Mouse (Mus musculus) cerebellum, adult 2 months (tissue): ENCODE measurements around the gene Rps6ka2. TPM values are rescaled to one million over a fixed set of nuclear protein-coding genes. Genes with fewer than 3 reads are reported as not detected.

Experiments used
- DNase-seq, 2 experiments: peaks; one replicate each; pipeline ENCODE4 v3.0.0; 2021
- H3K27ac ChIP-seq: fragments of 200-500 bp; 2 replicates; pipeline ENCODE4 v1.5.1; 2012; ENCODE audit warnings: low read length, control low read depth, inconsistent platforms; ENCODE audit not compliant: insufficient read depth
- H3K27me3 ChIP-seq: fragments of 200-500 bp; 2 replicates; pipeline ENCODE4 v1.6.1; 2012; ENCODE audit warnings: inconsistent platforms, mild to moderate bottlenecking, low read length, moderate library complexity; ENCODE audit not compliant: control insufficient read depth, insufficient read depth
- H3K4me1 ChIP-seq: fragments of 200-500 bp; 2 replicates; pipeline ENCODE4 v1.6.1; 2011; ENCODE audit warnings: low read length; ENCODE audit not compliant: control insufficient read depth, insufficient read depth
- H3K4me3 ChIP-seq: fragments of 200-500 bp; replicated peaks from 2 replicates; pipeline ENCODE3; 2011; ENCODE audit warnings: mild to moderate bottlenecking, low read depth, low read length, control low read depth; ENCODE audit not compliant: insufficient read depth
- CTCF ChIP-seq: fragments of 200-500 bp; IDR thresholded peaks from 2 replicates; pipeline ENCODE4 v1.5.1; 2011; ENCODE audit warnings: low read depth, mild to moderate bottlenecking, control low read depth, low read length, moderate library complexity, borderline replicate concordance; ENCODE audit not compliant: insufficient read depth
- POLR2A ChIP-seq: fragments of 200-500 bp; IDR thresholded peaks from 2 replicates; pipeline ENCODE4 v1.6.1; 2011; ENCODE audit warnings: low read length, control low read depth, borderline replicate concordance; ENCODE audit not compliant: insufficient read depth
- whole genome bisulfite sequencing: fragments of 180-500 bp; shearing (Covaris S2); methylation state at CpG from one replicate; pipeline ENCODE4 v1.1.7; 2018; 5-methylcytosine and 5-hydroxymethylcytosine counted together
- polyA plus RNA-seq: library from polyadenylated mRNA; depleted of rRNA; stranded (reverse); fragments of >200 nt; gene quantifications from 2 replicates; pipeline ENCODE4 v1.2.3, GENCODE M21; 2012

Rps6ka2 gene
- polyA plus RNA-seq, 1 experiment, result 23.4 TPM

DNA sequence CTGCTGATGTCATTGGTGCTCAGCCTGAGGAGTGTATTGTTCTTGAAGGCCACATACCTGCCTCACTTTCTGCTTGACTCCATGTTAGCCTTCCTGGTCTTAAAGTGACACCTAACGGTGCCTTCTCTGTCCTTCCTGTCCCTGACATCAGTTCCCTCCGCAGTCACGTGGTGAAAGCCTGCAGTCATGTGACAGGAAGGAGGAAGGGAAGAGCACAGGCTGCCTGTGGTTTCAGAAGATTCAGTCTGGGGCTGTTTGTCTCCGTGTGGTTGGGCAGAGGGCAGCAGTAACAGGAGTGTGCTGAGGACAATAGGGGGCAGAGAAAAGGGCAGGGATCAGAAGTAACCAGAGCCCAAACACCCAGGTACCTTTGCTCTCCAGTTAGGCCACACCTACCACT, 68.9 kb downstream of the Rps6ka2 start:
- WGBS, result 79% methylated on average over 4 of the region's 4 CpGs
- DNase-seq, result no peak
- Histone ChIP-seq H3K27me3 (no peaks in the 10 kb centered on the region), H3K27ac (no peak overlapping the region), H3K4me3 (no peak overlapping the region), H3K4me1 (no peaks in the 10 kb centered on the region)
- TF ChIP-seq CTCF (no peak), POLR2A (no peak)

DNA sequence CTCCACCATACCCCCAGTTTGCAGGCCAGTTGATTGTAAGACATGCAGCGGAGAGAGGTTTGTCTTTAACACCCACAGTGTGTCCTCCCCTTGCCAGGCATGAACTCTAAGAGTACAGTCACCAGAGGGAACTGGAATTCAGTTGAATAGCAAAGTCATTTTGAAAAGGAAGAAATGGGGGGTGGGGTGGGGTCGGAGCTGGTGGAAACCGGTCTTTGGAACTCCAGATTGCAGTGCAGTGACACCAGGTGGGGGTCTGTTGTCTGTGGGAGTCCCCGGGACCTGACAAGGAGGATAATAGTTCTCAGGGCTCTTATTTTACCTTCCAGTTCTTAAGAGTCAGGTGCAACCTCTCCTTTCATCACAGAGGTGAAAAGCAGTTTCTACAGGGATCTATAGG, 70.6 kb downstream of the Rps6ka2 start:
- no peak overlapping the region for H3K27ac ChIP-seq
- H3K4me3 ChIP-seq, result no peak overlapping the region
- no peak for TF ChIP-seq CTCF
- TF ChIP-seq POLR2A, result no peak
- H3K4me1 ChIP-seq, result no peaks in the 10 kb centered on the region
- no peak for DNase-seq
- WGBS, result 87% methylated on average over 4 of the region's 4 CpGs
- no peaks in the 10 kb centered on the region for H3K27me3 ChIP-seq

DNA sequence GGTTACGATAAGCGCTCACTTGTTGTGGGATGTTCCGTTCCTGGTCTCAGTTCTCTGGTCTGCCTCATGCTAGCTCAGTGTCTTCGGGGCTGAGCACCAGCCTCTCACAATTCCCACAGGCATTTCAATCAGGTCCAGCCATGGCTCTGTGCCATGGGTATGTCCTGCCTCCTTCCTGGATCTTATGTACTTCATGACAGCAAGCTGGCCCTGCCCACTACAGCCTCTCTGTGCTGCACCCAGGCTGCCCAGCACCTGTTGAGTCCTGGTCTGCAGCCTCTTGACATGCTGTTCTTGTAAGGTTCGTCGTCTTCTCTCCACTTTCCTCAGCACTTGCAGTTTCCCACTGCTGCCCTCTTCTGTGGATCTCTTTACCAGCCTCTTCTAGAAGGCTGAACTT, 75.2 kb downstream of the Rps6ka2 start:
- TF ChIP-seq POLR2A, result no peak
- no peak for TF ChIP-seq CTCF
- no peaks in the 10 kb centered on the region for H3K27me3 ChIP-seq
- 58% methylated on average over 6 of the region's 6 CpGs for WGBS
- H3K4me1 ChIP-seq, result no peaks in the 10 kb centered on the region
- H3K27ac ChIP-seq, result no peak overlapping the region
- DNase-seq, result no peak
- H3K4me3 ChIP-seq, result no peak overlapping the region

DNA sequence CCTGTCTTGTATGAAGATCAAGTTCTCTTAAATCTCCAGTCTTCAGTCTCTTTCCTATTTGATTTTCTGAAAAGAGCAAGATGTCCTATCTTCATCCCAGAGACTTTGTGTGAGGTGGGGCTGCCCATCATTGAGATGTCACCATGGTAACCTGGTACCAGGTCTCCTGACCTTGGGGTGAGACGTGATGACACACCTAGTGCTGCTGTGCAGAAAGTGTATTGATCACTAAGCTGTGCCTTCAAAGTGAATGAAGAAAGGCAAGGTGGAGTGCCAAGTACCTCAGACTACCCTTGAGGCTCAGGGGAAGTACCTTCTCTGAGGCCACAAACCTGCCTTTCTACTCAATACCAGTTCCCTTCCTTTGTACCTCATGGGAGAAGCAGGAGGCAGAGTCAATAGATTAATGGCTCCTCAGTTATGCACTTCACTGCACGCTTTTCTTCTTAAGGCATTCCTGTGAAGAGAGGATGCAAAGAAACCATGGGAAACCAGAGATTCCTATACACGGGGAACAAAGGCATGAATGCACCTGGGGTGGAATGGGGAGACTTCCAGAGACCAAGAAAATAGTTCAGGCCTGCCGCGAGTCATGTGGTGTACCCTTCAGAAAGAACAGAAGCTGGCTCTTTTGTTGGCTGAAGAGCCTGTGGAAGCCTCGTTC, 77.1 kb downstream of the Rps6ka2 start:
- no peak for TF ChIP-seq POLR2A
- Histone ChIP-seq H3K4me1 (no peaks in the 10 kb centered on the region), H3K27me3 (no peaks in the 10 kb centered on the region), H3K27ac (no peak overlapping the region), H3K4me3 (no peak overlapping the region)
- 57% methylated on average over 6 of the region's 6 CpGs for WGBS
- no peak for DNase-seq

DNA sequence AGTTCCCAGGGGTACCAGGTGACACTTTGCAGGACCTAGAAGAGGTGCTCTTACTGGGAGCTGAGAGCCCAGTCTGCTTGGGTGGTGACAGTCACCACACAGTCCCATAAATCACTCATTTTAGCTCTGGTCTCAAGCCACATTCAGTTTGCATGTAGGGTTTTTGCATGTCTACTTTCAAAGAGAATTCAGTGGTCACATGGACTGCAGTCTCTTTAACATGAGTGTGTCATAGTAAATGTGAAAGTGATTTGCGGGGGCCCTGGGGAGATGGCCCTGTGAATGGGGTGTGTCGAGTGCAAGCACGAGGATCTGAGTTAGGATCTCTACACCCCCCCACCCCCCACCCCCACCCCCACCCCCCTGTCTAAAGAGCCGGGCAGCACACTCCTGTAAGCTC, 80.5 kb downstream of the Rps6ka2 start:
- no peak for DNase-seq
- Histone ChIP-seq H3K4me3 (no peak overlapping the region), H3K4me1 (no peaks in the 10 kb centered on the region), H3K27me3 (no peaks in the 10 kb centered on the region), H3K27ac (no peak overlapping the region)
- TF ChIP-seq POLR2A (no peak), CTCF (no peak)
- WGBS, result 91% methylated on average over 4 of the region's 4 CpGs

DNA sequence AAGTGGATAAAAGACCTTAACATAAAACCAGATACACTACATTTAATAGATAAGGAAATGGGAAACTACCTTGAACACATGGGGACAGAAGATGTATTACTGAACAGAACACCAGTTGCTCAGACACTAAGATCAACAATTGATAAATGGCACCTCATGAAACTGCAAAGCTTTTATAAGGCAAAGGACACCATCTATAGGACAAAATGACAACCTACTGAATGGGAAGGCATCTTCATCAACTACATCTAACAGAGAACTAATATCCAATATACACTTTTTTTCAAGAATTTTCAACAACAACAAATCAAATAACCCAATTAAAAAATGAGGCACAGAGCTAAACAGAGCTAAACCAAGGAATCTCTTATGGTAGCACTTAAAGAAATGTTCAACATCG, 87.3 kb downstream of the Rps6ka2 start:
- DNase-seq, result no peak
- TF ChIP-seq CTCF (no peak), POLR2A (no peak)
- 89% methylated on average over 1 of the region's 1 CpGs for WGBS
- H3K4me3 ChIP-seq, result no peak overlapping the region
- no peaks in the 10 kb centered on the region for H3K27me3 ChIP-seq
- no peaks in the 10 kb centered on the region for H3K4me1 ChIP-seq
- H3K27ac ChIP-seq, result no peak overlapping the region

DNA sequence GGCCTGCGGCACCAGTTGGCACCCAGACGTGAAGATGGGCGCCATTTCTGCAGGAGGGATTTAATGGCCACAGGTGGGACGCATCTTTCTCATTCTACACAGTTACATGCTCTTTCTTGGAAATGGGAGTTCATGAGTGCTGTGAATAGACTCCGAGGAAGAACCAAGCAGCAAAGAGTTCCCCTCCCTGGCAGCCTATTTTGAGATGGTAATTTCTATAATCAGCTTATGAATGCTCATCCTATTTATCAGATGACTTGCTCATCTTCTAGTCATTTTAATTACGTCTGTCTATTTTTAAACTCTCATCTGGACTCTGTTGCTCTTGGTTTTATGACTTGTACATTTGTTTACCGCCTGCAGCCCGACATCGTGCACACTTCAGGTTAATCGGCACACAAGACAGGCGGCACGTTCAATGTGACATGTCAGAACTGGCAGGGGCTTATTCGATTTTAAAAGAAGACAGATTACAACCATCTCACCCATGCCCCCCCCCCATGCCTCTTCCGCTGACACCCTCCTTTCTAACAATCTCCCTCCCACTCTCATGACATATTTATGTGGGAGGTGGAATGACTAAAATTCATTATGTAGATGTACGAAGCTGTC, 88.9 kb downstream of the Rps6ka2 start:
- Histone ChIP-seq H3K4me3 (no peak overlapping the region), H3K27ac (no peak overlapping the region), H3K4me1 (no peaks in the 10 kb centered on the region), H3K27me3 (no peaks in the 10 kb centered on the region)
- no peak for DNase-seq
- TF ChIP-seq POLR2A (no peak), CTCF (no peak)
- WGBS, result 88% methylated on average over 15 of the region's 15 CpGs

DNA sequence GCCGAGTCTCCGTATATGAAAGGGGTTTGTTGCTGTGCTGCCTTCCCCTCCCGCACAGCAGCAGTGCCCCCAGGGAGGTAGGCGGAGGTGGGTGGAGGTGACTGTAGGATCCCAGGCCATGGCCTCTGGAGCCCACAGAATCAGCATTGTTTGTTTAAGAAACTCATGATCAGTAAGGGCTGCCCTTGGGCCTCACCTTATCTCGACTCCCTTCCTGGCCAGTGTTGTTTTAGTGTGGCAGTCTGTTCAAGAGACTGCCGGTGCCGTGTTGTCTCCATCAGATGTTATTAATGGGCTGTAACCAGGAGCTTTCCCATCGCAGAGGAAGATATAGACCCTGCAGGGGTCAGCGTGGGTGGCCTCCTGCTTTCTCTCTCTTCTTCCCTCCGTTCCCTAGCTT, 90.4 kb downstream of the Rps6ka2 start:
- no peak for TF ChIP-seq CTCF
- TF ChIP-seq POLR2A, result no peak
- H3K4me1 ChIP-seq, result no peaks in the 10 kb centered on the region
- H3K27me3 ChIP-seq, result no peaks in the 10 kb centered on the region
- no peak for DNase-seq
- WGBS, result 85% methylated on average over 10 of the region's 10 CpGs
- H3K4me3 ChIP-seq, result no peak overlapping the region
- no peak overlapping the region for H3K27ac ChIP-seq
